Mouse (Mus musculus) heart, postnatal 0 days (tissue): ENCODE measurements around the gene Muc20. TPM values are rescaled to one million over a fixed set of nuclear protein-coding genes. Genes with fewer than 3 reads are reported as not detected.

Experiments used
- ATAC-seq: fragments of 200-750 bp; cut with Nextera tagmentation; 2 replicates; pipeline ENCODE4 v1.8.0; 2017; ENCODE audit warnings: low read depth, moderate number of reproducible peaks, moderate library complexity; ENCODE audit not compliant: insufficient read depth
- DNase-seq: peaks from one replicate; pipeline ENCODE4 v3.0.0-alpha.2; 2016; ENCODE audit warnings: low spot score
- H3K27ac ChIP-seq: fragments of 300-500 bp; sonication (generic); 2 replicates; pipeline ENCODE4 v1.5.1; 2014; ENCODE audit warnings: low read depth, mild to moderate bottlenecking
- H3K27me3 ChIP-seq: fragments of 300-500 bp; sonication (generic); 2 replicates; pipeline ENCODE4 v1.6.1; 2014; ENCODE audit warnings: low read length, mixed read lengths; ENCODE audit not compliant: control insufficient read depth, insufficient read depth
- H3K36me3 ChIP-seq: fragments of 300-500 bp; sonication (generic); replicated peaks from 2 replicates; pipeline ENCODE4 v1.6.1; 2014; ENCODE audit warnings: low read length, mixed read lengths; ENCODE audit not compliant: control insufficient read depth, insufficient read depth
- H3K4me1 ChIP-seq: fragments of 300-500 bp; sonication (generic); 2 replicates; pipeline ENCODE4 v1.6.1; 2014; ENCODE audit warnings: antibody characterized with exemption; ENCODE audit not compliant: control insufficient read depth, insufficient read depth
- H3K4me2 ChIP-seq: fragments of 300-500 bp; sonication (generic); 2 replicates; pipeline ENCODE4 v1.6.1; 2014; ENCODE audit warnings: low read depth, mild to moderate bottlenecking, low read length, moderate library complexity
- H3K4me3 ChIP-seq: fragments of 300-500 bp; sonication (generic); 2 replicates; pipeline ENCODE4 v1.5.1; 2014; ENCODE audit warnings: low read depth, low read length
- H3K9ac ChIP-seq: fragments of 300-500 bp; sonication (generic); replicated peaks from 2 replicates; pipeline ENCODE4 v1.6.1; 2014; ENCODE audit warnings: low read depth, low read length, mixed read lengths
- H3K9me3 ChIP-seq: fragments of 300-500 bp; sonication (generic); replicated peaks from 2 replicates; pipeline ENCODE4 v1.6.1; 2016; ENCODE audit warnings: low read length; ENCODE audit not compliant: control insufficient read depth
- CTCF ChIP-seq: IDR thresholded peaks from 2 replicates; pipeline ENCODE4 v1.5.1; 2016; ENCODE audit warnings: antibody characterized with exemption, control low read depth, low read depth
- EP300 ChIP-seq: IDR thresholded peaks from 2 replicates; pipeline ENCODE4 v1.6.1; 2016; ENCODE audit warnings: antibody characterized with exemption, low read depth
- WGBS: fragments of 180-500 bp; shearing (Covaris S2); extraction: QIAGEN DNeasy Blood & Tissue Kit; methylation state at CpG from one replicate; pipeline ENCODE4 v1.1.7; 2014; 5-methylcytosine and 5-hydroxymethylcytosine counted together
- polyA plus RNA-seq: library from polyadenylated mRNA; unstranded; fragments of >200 nt; fragmentation: Nextera tagmentation; extraction: Ambion mirVana; gene quantifications from 2 replicates; pipeline ENCODE4 v1.2.1, GENCODE M21; 2015
- total RNA-seq: library from RNA; depleted of rRNA; stranded (reverse); fragments of >200 nt; gene quantifications from 2 replicates; pipeline ENCODE4 v1.2.3, GENCODE M21; 2014; ENCODE audit warnings: low replicate concordance

Muc20 gene
- total and polyA plus RNA-seq, 2 experiments from 2014 or later = not detected

- no peak overlapping the region for H3K9ac ChIP-seq
- H3K36me3 ChIP-seq = no peaks in the 10 kb centered on the region
- H3K4me2 ChIP-seq = no peak overlapping the region
- WGBS = 78% methylated on average over 9 of the region's 9 CpGs
- H3K4me3 ChIP-seq = no peak overlapping the region
- H3K27me3 ChIP-seq = 0 out of 2 replicates have a peak, but pooled peaks cover 2% of the 10 kb centered on the region
- ATAC-seq (no peak), DNase-seq (no peak)
- H3K9me3 ChIP-seq = no peaks in the 10 kb centered on the region
- no peaks in the 10 kb centered on the region for H3K4me1 ChIP-seq
- TF ChIP-seq CTCF (no peak), EP300 (no peak)
- H3K27ac ChIP-seq = no peak overlapping the region
These were observed 55.9 kb downstream of the Muc20 start for GRCm38 (mm10) chr16:32741366-32741765.

GRCm38 (mm10) chr16:32740003-32740663 lies 57.1 kb downstream of the Muc20 start:
- Histone ChIP-seq H3K4me3 (no peak overlapping the region), H3K4me2 (no peak overlapping the region), H3K27ac (no peak overlapping the region), H3K36me3 (no peaks in the 10 kb centered on the region), H3K9me3 (no peaks in the 10 kb centered on the region), H3K27me3 (0 out of 2 replicates have a peak, but pooled peaks cover 2% of the 10 kb centered on the region), H3K4me1 (no peaks in the 10 kb centered on the region), H3K9ac (no peak overlapping the region)
- no peak for DNase-seq
- WGBS = 80% methylated on average over 8 of the region's 8 CpGs
- no peak for ATAC-seq
- TF ChIP-seq EP300 (no peak), CTCF (no peak)

- 0 out of 2 replicates have a peak, but pooled peaks cover 2% of the 10 kb centered on the region for H3K27me3 ChIP-seq
- H3K4me2 ChIP-seq = no peak overlapping the region
- 43% methylated on average over 3 of the region's 3 CpGs for WGBS
- no peaks in the 10 kb centered on the region for H3K36me3 ChIP-seq
- H3K27ac ChIP-seq = no peak overlapping the region
- no peak overlapping the region for H3K4me3 ChIP-seq
- H3K9me3 ChIP-seq = peaks cover 9% of the 10 kb centered on the region
- DNase-seq = no peak
- TF ChIP-seq CTCF (no peak), EP300 (no peak)
- H3K4me1 ChIP-seq = no peaks in the 10 kb centered on the region
- no peak overlapping the region for H3K9ac ChIP-seq
- no peak for ATAC-seq
These were observed 61.2 kb downstream of the Muc20 start for GRCm38 (mm10) chr16:32736022-32736421.

- H3K4me2 ChIP-seq = no peak within 1 kb of the TSS
- 0 out of 2 replicates have a peak, but pooled peaks cover 1% of the 10 kb centered on the region for H3K27me3 ChIP-seq
- no peak for TF ChIP-seq CTCF
- no peak for TF ChIP-seq EP300
- H3K4me1 ChIP-seq = no peaks in the 10 kb centered on the region
- DNase-seq = no peak
- peaks cover 9% of the 10 kb centered on the region for H3K9me3 ChIP-seq
- H3K36me3 ChIP-seq = no peaks in the 10 kb centered on the region
- H3K4me3 ChIP-seq = no peak within 1 kb of the TSS
- 91% methylated on average over 2 of the region's 2 CpGs for WGBS
- no peak within 1 kb of the TSS for H3K27ac ChIP-seq
- no peak within 1 kb of the TSS for H3K9ac ChIP-seq
- ATAC-seq = no peak
These were observed 61.6 kb downstream of the Muc20 start, which contains the start of gene Muc4 for GRCm38 (mm10) chr16:32735586-32735985. TSS of gene Muc4 (plus strand) at chr16:32735886.

- WGBS = 83% methylated on average over 3 of the region's 3 CpGs
These were observed 64.0 kb downstream of the Muc20 start for GRCm38 (mm10) chr16:32733213-32733612.

More at GRCm38 (mm10) chr16:32733213-32733612, 64.0 kb downstream of the Muc20 start:
- H3K9me3 ChIP-seq = peaks cover 9% of the 10 kb centered on the region
- no peaks in the 10 kb centered on the region for H3K36me3 ChIP-seq
- H3K4me3 ChIP-seq = no peak overlapping the region
- no peak for ATAC-seq
- H3K27ac ChIP-seq = no peak overlapping the region
- no peak overlapping the region for H3K4me2 ChIP-seq
- H3K27me3 ChIP-seq = no peaks in the 10 kb centered on the region
- TF ChIP-seq CTCF (no peak), EP300 (no peak)
- H3K4me1 ChIP-seq = no peaks in the 10 kb centered on the region
- DNase-seq = no peak
- H3K9ac ChIP-seq = no peak overlapping the region
